In the genomic region with DNA sequence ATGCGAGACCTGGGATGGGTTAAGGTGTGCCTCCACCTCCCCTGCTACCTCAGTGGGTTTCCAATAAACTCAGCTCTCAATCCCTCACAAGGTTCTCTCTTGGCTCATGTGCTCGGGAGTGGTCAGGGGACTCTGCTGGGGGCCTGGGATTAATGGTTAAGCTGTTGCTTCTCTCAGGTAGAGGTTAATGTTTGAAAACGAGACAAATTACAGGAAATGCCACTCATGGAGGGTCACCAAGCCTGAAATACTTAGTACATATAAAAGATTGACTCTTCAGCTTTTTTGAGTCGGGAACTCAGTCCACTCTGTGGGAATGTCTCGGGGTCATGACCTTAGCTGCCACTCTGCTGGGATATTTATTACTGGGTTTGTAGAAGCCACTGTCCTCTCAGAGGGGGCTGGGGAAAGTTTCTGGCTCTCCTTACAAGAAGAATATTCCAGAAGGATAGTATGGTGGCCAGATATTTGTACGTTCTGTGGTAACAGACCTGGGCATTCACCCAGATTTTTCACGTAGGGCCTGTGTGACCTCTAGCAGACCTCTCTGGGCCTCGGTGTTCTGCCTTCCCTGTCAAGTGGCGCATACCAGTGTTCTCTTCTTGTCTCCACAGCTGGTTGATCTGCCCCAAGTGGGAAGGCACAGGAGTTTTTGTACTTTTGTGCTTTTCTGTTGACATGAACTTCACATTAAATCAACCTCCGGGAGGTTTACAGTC, we compare ENCODE assay signal across 15 mouse cellular contexts. TPM values are rescaled to one million over a fixed set of nuclear protein-coding genes. Genes with fewer than 3 reads are reported as not detected.
DNase-seq lines count a peak whose midpoint lies in the region; ATAC-seq lines count a peak whose summit lies in the region.
"Had no signal": no experiment of that assay in that cellular context is flagged by ENCODE, and none has a peak within 500 bp of the region (broad histone marks: within the 10 kb centered on the region; RNA-seq: fewer than 3 reads in every experiment).

No protein-coding gene starts in this region.

- H3K9ac ChIP-seq in intestine, embryonic 16.5 days (ENCODE audit: low read depth, low read length) = no peak overlapping the region
- H3K9ac ChIP-seq: embryonic facial prominence, embryonic 15.5 days; lung, embryonic 15.5 days; midbrain, embryonic 12.5 days had no signal

- peak; percentile 20 for DNase-seq in embryo, embryonic 10 days (ENCODE audit: low spot score)
- DNase-seq in embryo, embryonic 11 days = no peak
- DNase-seq in 3T3-L1 (ENCODE audit: low read depth, low spot score) = peak; percentile 43
- peak; percentile 83 to 87 for DNase-seq in kidney, postnatal 36 days
- no peak for DNase-seq in lung, postnatal 14 days
- DNase-seq in lung, postnatal 36 days = no peak
- no peak for DNase-seq in urinary bladder, postnatal 4 days (ENCODE audit: low spot score in 2 of 2)
- DNase-seq: thymus, postnatal 36 days had no signal

- H3K4me2 ChIP-seq in intestine, embryonic 16.5 days (ENCODE audit: low read depth, low read length) = no peak overlapping the region
- H3K4me2 ChIP-seq: embryonic facial prominence, embryonic 15.5 days; lung, embryonic 15.5 days; midbrain, embryonic 12.5 days had no signal

- no peaks in the 10 kb centered on the region for H3K36me3 ChIP-seq in intestine, embryonic 16.5 days (ENCODE audit: control insufficient read depth, insufficient read depth, low read length)
- H3K36me3 ChIP-seq: embryonic facial prominence, embryonic 15.5 days; G1E; lung, embryonic 15.5 days; midbrain, embryonic 12.5 days had no signal

- 39% methylated on average over 10 of the region's 10 CpGs for WGBS in intestine, embryonic 16.5 days

- no peak overlapping the region for H3K4me3 ChIP-seq in intestine, embryonic 16.5 days (ENCODE audit: low read length)
- H3K4me3 ChIP-seq: embryonic facial prominence, embryonic 15.5 days; lung, embryonic 15.5 days; midbrain, embryonic 12.5 days had no signal

- H3K9me3 ChIP-seq in intestine, embryonic 16.5 days (ENCODE audit: control insufficient read depth, low read length) = no peaks in the 10 kb centered on the region
- H3K9me3 ChIP-seq: embryonic facial prominence, embryonic 15.5 days; G1E; lung, embryonic 15.5 days; midbrain, embryonic 12.5 days had no signal

- no peak overlapping the region for H3K27ac ChIP-seq in intestine, embryonic 16.5 days (ENCODE audit: low read length)
- H3K27ac ChIP-seq: embryonic facial prominence, embryonic 15.5 days; lung, embryonic 15.5 days; midbrain, embryonic 12.5 days had no signal

- no peaks in the 10 kb centered on the region for H3K27me3 ChIP-seq in intestine, embryonic 16.5 days (replicated peaks; ENCODE audit: control insufficient read depth, insufficient read depth, low read length)
- H3K27me3 ChIP-seq: embryonic facial prominence, embryonic 15.5 days; lung, embryonic 15.5 days; midbrain, embryonic 12.5 days had no signal

- ATAC-seq in intestine, embryonic 16.5 days = peak; percentile 41
- ATAC-seq: forebrain, embryonic 16.5 days had no signal

- H3K4me1 ChIP-seq in intestine, embryonic 16.5 days (ENCODE audit: control insufficient read depth, insufficient read depth, low read length) = peaks cover 14% of the 10 kb centered on the region
- H3K4me1 ChIP-seq: embryonic facial prominence, embryonic 15.5 days; midbrain, embryonic 12.5 days had no signal

RNA-seq across cellular contexts. Expression of a gene that starts 17.8 kb away (rescaled TPM):
- polyA plus RNA-seq in intestine, embryonic 16.5 days (2015; fragmentation: Nextera tagmentation; extraction: Ambion mirVana) = 0.51 and 0.88 TPM in 2 replicates
- polyA plus RNA-seq: G1E had no signal

RNA-seq across cellular contexts. Expression of a gene that starts 27.5 kb away (rescaled TPM):
- not detected in 2 replicates for polyA plus RNA-seq in intestine, embryonic 16.5 days (2015; fragmentation: Nextera tagmentation; extraction: Ambion mirVana)
- polyA plus RNA-seq: G1E; large intestine, adult 2 months had no signal

RNA-seq across cellular contexts. Expression of a gene that starts 49.4 kb away (rescaled TPM):
- 108 and 129 TPM in 2 replicates for polyA plus RNA-seq in intestine, embryonic 16.5 days (2015; fragmentation: Nextera tagmentation; extraction: Ambion mirVana)
- polyA plus RNA-seq: G1E had no signal

Comparison
In these comparisons a context has a peak if more than half of its experiments do, and no peak if none do; other contexts are left out.
1. DNase-seq: peak in embryo, embryonic 10 days (single experiment), 3T3-L1 (single experiment) and kidney, postnatal 36 days (2 of 2); none in embryo, embryonic 11 days (single experiment), lung, postnatal 14 days (single experiment), lung, postnatal 36 days (single experiment) and urinary bladder, postnatal 4 days (0 of 2).